Mouse (Mus musculus): Measurements from ENCODE around the gene Spag6. TPM values are rescaled to one million over a fixed set of nuclear protein-coding genes. Genes with fewer than 3 reads are reported as not detected.

Gene Spag6
- polyA plus RNA-seq, 1 experiment from 2014 or later: not detected

GRCm38 (mm10) chr2:18690756-18691155 is 3.1 kb upstream of the Spag6 start:
- no peak for ATAC-seq (ENCODE audit: low read depth)
- H3K9ac ChIP-seq (ENCODE audit: low read depth, low read length): no peak overlapping the region
- H3K27ac ChIP-seq (ENCODE audit: low read length): no peak overlapping the region
- no peak overlapping the region for H3K4me3 ChIP-seq (ENCODE audit: low read depth, low read length)
- no peaks in the 10 kb centered on the region for H3K9me3 ChIP-seq (replicated peaks; ENCODE audit: control insufficient read depth, low read length)
- WGBS (ENCODE audit: insufficient replicate concordance): 3% methylated on average over 9 of the region's 9 CpGs
- H3K4me1 ChIP-seq (ENCODE audit: control insufficient read depth, low read depth, low read length): peaks cover 15% of the 10 kb centered on the region
- H3K36me3 ChIP-seq (ENCODE audit: control insufficient read depth, insufficient read depth): no peaks in the 10 kb centered on the region
- H3K27me3 ChIP-seq (ENCODE audit: control insufficient read depth, insufficient read depth, low read depth, low read length): peaks cover 88% of the 10 kb centered on the region
- H3K4me2 ChIP-seq (ENCODE audit: low read depth, low read length): no peak overlapping the region

- H3K4me2 ChIP-seq (ENCODE audit: low read depth, low read length): no peak overlapping the region
- H3K9me3 ChIP-seq (replicated peaks; ENCODE audit: control insufficient read depth, low read length): no peaks in the 10 kb centered on the region
- peaks cover 15% of the 10 kb centered on the region for H3K4me1 ChIP-seq (ENCODE audit: control insufficient read depth, low read depth, low read length)
- H3K27me3 ChIP-seq (ENCODE audit: control insufficient read depth, insufficient read depth, low read depth, low read length): peaks cover 87% of the 10 kb centered on the region
- H3K27ac ChIP-seq (ENCODE audit: low read length): no peak overlapping the region
- no peaks in the 10 kb centered on the region for H3K36me3 ChIP-seq (ENCODE audit: control insufficient read depth, insufficient read depth)
- no peak overlapping the region for H3K9ac ChIP-seq (ENCODE audit: low read depth, low read length)
- H3K4me3 ChIP-seq (ENCODE audit: low read depth, low read length): no peak overlapping the region
- ATAC-seq (ENCODE audit: low read depth): no peak
Measured at GRCm38 (mm10) chr2:18692031-18692430, 1.8 kb upstream of the Spag6 start.

DNA sequence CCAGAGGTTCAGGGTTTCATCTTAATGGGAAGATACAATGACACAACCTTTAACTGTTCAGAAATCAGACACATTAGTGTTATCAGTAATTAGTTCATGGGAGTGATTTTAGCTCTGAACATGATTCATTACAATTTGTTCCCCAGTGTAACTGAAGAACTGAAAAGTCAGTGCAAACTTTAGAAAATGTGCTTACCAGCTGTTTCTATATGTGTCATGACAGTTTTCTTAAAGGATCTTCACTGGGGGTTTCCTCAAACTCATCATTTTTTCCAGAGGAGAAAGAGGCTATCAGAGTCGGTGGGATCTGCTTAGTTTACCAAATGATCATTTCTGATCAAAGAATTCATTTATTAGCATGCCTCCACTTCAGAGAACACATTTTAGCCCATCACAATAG is 1.3 kb upstream of the Spag6 start:
- Histone ChIP-seq H3K9ac (ENCODE audit: low read depth, low read length) (no peak overlapping the region), H3K4me3 (ENCODE audit: low read depth, low read length) (no peak overlapping the region), H3K4me2 (ENCODE audit: low read depth, low read length) (no peak overlapping the region), H3K9me3 (replicated peaks; ENCODE audit: control insufficient read depth, low read length) (no peaks in the 10 kb centered on the region), H3K36me3 (ENCODE audit: control insufficient read depth, insufficient read depth) (no peaks in the 10 kb centered on the region), H3K4me1 (ENCODE audit: control insufficient read depth, low read depth, low read length) (peaks cover 15% of the 10 kb centered on the region), H3K27me3 (ENCODE audit: control insufficient read depth, insufficient read depth, low read depth, low read length) (peaks cover 82% of the 10 kb centered on the region), H3K27ac (ENCODE audit: low read length) (no peak overlapping the region)
- WGBS (ENCODE audit: insufficient replicate concordance): 2% methylated on average over 1 of the region's 1 CpGs
- ATAC-seq (ENCODE audit: low read depth): no peak

GRCm38 (mm10) chr2:18693491-18693870 is 351 bp upstream of the Spag6 start:
- peaks cover 81% of the 10 kb centered on the region for H3K27me3 ChIP-seq (ENCODE audit: control insufficient read depth, insufficient read depth, low read depth, low read length)
- H3K4me2 ChIP-seq (ENCODE audit: low read depth, low read length): peak overlapping the region; percentile 76
- no peaks in the 10 kb centered on the region for H3K36me3 ChIP-seq (ENCODE audit: control insufficient read depth, insufficient read depth)
- WGBS (ENCODE audit: insufficient replicate concordance): 2% methylated on average over 5 of the region's 5 CpGs
- no peak overlapping the region for H3K27ac ChIP-seq (ENCODE audit: low read length)
- no peak overlapping the region for H3K9ac ChIP-seq (ENCODE audit: low read depth, low read length)
- H3K4me1 ChIP-seq (ENCODE audit: control insufficient read depth, low read depth, low read length): peaks cover 15% of the 10 kb centered on the region
- peak overlapping the region; percentile 67 for H3K4me3 ChIP-seq (ENCODE audit: low read depth, low read length)
- no peaks in the 10 kb centered on the region for H3K9me3 ChIP-seq (replicated peaks; ENCODE audit: control insufficient read depth, low read length)
- ATAC-seq (ENCODE audit: low read depth): no peak

- Histone ChIP-seq H3K27ac (ENCODE audit: low read length) (no peak overlapping the region), H3K9ac (ENCODE audit: low read depth, low read length) (peak overlapping the region; percentile 54), H3K4me1 (ENCODE audit: control insufficient read depth, low read depth, low read length) (peaks cover 7% of the 10 kb centered on the region), H3K4me2 (ENCODE audit: low read depth, low read length) (peak overlapping the region; percentile 76), H3K36me3 (ENCODE audit: control insufficient read depth, insufficient read depth) (no peaks in the 10 kb centered on the region), H3K4me3 (ENCODE audit: low read depth, low read length) (peak overlapping the region; percentile 67), H3K27me3 (ENCODE audit: control insufficient read depth, insufficient read depth, low read depth, low read length) (peaks cover 81% of the 10 kb centered on the region), H3K9me3 (replicated peaks; ENCODE audit: control insufficient read depth, low read length) (no peaks in the 10 kb centered on the region)
- WGBS (ENCODE audit: insufficient replicate concordance): 3% methylated on average over 20 of the region's 20 CpGs
- ATAC-seq (ENCODE audit: low read depth): 0 out of 2 replicates have a peak, but pooled peaks have one; percentile 4
Measured at GRCm38 (mm10) chr2:18694611-18694950, 749 bp downstream of the Spag6 start.

DNA sequence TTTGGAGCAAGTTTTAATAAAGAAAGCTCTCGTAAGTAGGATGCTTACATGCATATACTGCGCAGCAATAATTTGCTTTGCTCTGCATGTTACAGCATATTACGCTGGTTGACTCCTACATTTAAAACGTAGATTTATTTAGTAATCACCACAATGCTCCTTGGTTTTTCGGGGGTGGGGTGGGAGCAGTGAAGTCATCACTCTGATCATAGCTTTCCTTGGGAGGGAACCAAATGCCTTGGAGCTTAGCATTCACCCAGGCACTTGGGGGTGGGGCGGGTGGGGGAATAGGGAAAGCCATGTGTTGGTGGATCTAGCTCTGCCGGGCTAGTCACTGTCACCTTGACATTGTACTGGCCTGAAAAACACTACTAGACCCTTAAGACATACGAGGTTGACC is 1.3 kb downstream of the Spag6 start:
- Histone ChIP-seq H3K27ac (ENCODE audit: low read length) (no peak overlapping the region), H3K9me3 (replicated peaks; ENCODE audit: control insufficient read depth, low read length) (no peaks in the 10 kb centered on the region), H3K27me3 (ENCODE audit: control insufficient read depth, insufficient read depth, low read depth, low read length) (peaks cover 81% of the 10 kb centered on the region), H3K4me1 (ENCODE audit: control insufficient read depth, low read depth, low read length) (peaks cover 2% of the 10 kb centered on the region), H3K4me3 (ENCODE audit: low read depth, low read length) (no peak overlapping the region), H3K36me3 (ENCODE audit: control insufficient read depth, insufficient read depth) (no peaks in the 10 kb centered on the region), H3K9ac (ENCODE audit: low read depth, low read length) (no peak overlapping the region), H3K4me2 (ENCODE audit: low read depth, low read length) (no peak overlapping the region)
- WGBS (ENCODE audit: insufficient replicate concordance): 3% methylated on average over 8 of the region's 8 CpGs
- ATAC-seq (ENCODE audit: low read depth): no peak

DNA sequence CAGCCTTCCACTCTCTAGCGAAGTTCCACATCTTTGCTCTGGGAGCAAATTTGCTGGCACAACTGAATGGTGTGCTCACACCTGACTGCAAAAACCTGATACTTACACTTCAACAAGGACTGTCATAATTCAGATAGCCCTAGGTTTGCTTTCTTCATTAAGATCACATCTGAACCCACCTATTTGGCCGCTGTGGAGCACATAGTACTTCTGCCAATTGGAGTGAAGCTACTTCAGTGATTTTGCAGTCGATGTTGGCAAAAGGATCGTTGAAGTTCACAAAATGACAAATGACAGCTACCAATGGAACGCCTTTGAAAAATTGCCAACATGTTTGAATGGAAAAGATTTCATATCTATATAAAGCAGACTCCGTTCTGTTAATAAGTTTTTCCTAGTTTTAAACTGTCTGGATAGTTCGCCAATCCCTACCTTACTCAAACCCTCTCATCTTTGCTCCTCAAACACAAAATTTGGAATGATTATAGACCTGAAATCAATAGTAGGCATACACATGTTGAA is 1.9 kb downstream of the Spag6 start:
- H3K9me3 ChIP-seq (replicated peaks; ENCODE audit: control insufficient read depth, low read length): no peaks in the 10 kb centered on the region
- H3K27ac ChIP-seq (ENCODE audit: low read length): no peak overlapping the region
- no peak overlapping the region for H3K4me3 ChIP-seq (ENCODE audit: low read depth, low read length)
- 7% methylated on average over 7 of the region's 7 CpGs for WGBS (ENCODE audit: insufficient replicate concordance)
- no peak overlapping the region for H3K9ac ChIP-seq (ENCODE audit: low read depth, low read length)
- H3K27me3 ChIP-seq (ENCODE audit: control insufficient read depth, insufficient read depth, low read depth, low read length): peaks cover 79% of the 10 kb centered on the region
- no peak for ATAC-seq (ENCODE audit: low read depth)
- H3K4me1 ChIP-seq (ENCODE audit: control insufficient read depth, low read depth, low read length): no peaks in the 10 kb centered on the region; the same call in 1 of the 2 replicates
- no peaks in the 10 kb centered on the region for H3K36me3 ChIP-seq (ENCODE audit: control insufficient read depth, insufficient read depth)
- H3K4me2 ChIP-seq (ENCODE audit: low read depth, low read length): no peak overlapping the region

- peaks cover 74% of the 10 kb centered on the region for H3K27me3 ChIP-seq (ENCODE audit: control insufficient read depth, insufficient read depth, low read depth, low read length)
- ATAC-seq (ENCODE audit: low read depth): no peak
Measured at GRCm38 (mm10) chr2:18697591-18698244, 3.9 kb downstream of the Spag6 start.

GRCm38 (mm10) chr2:18698663-18699385 is 5.0 kb downstream of the Spag6 start:
- no peaks in the 10 kb centered on the region for H3K9me3 ChIP-seq (replicated peaks; ENCODE audit: control insufficient read depth, low read length)
- WGBS (ENCODE audit: insufficient replicate concordance): 2% methylated on average over 56 of the region's 56 CpGs
- ATAC-seq (ENCODE audit: low read depth): no peak
- H3K9ac ChIP-seq (ENCODE audit: low read depth, low read length): no peak overlapping the region
- H3K27ac ChIP-seq (ENCODE audit: low read length): no peak overlapping the region
- H3K36me3 ChIP-seq (ENCODE audit: control insufficient read depth, insufficient read depth): no peaks in the 10 kb centered on the region
- no peak overlapping the region for H3K4me3 ChIP-seq (ENCODE audit: low read depth, low read length)
- H3K4me2 ChIP-seq (ENCODE audit: low read depth, low read length): no peak overlapping the region
- H3K4me1 ChIP-seq (ENCODE audit: control insufficient read depth, low read depth, low read length): no peaks in the 10 kb centered on the region; the same call in 1 of the 2 replicates
- H3K27me3 ChIP-seq (ENCODE audit: control insufficient read depth, insufficient read depth, low read depth, low read length): peaks cover 66% of the 10 kb centered on the region

More at GRCm38 (mm10) chr2:18697591-18698244, 3.9 kb downstream of the Spag6 start:
- Histone ChIP-seq H3K4me2 (ENCODE audit: low read depth, low read length) (no peak overlapping the region), H3K4me1 (ENCODE audit: control insufficient read depth, low read depth, low read length) (no peaks in the 10 kb centered on the region; the same call in 1 of the 2 replicates), H3K27ac (ENCODE audit: low read length) (no peak overlapping the region), H3K4me3 (ENCODE audit: low read depth, low read length) (no peak overlapping the region), H3K36me3 (ENCODE audit: control insufficient read depth, insufficient read depth) (no peaks in the 10 kb centered on the region), H3K9me3 (replicated peaks; ENCODE audit: control insufficient read depth, low read length) (no peaks in the 10 kb centered on the region), H3K9ac (ENCODE audit: low read depth, low read length) (no peak overlapping the region)
- WGBS (ENCODE audit: insufficient replicate concordance): 3% methylated on average over 4 of the region's 4 CpGs

All from liver, embryonic 16.5 days (tissue).